Comparison of ENCODE assay signal across 17 mouse cellular contexts in genomic region chr7:133155621-133156020, GRCm38 (mm10). TPM values are rescaled to one million over a fixed set of nuclear protein-coding genes. Genes with fewer than 3 reads are reported as not detected.
DNase-seq lines count a peak whose midpoint lies in the region; ATAC-seq and TF ChIP-seq lines count a peak whose summit lies in the region.
"Had no signal": no experiment of that assay in that cellular context is flagged by ENCODE, and none has a peak within 500 bp of the region (broad histone marks: within the 10 kb centered on the region; RNA-seq: fewer than 3 reads in every experiment).

No protein-coding gene starts in this region.

- no peaks in the 10 kb centered on the region for H3K4me1 ChIP-seq in intestine, postnatal 0 days (replicated peaks; ENCODE audit: control insufficient read depth, insufficient read depth, low read length)
- H3K4me1 ChIP-seq: embryonic facial prominence, embryonic 12.5 days; forebrain, embryonic 13.5 days; forebrain, embryonic 15.5 days had no signal

- H3K4me2 ChIP-seq in intestine, postnatal 0 days (replicated peaks; ENCODE audit: low read depth), result no peak overlapping the region
- H3K4me2 ChIP-seq: embryonic facial prominence, embryonic 12.5 days; forebrain, embryonic 13.5 days; forebrain, embryonic 15.5 days had no signal

- WGBS in intestine, postnatal 0 days, result 90% methylated on average over 12 of the region's 12 CpGs

- no peak for TF ChIP-seq CTCF in intestine, postnatal 0 days (IDR thresholded peaks at IDR 0.05; ENCODE audit: low read depth)

- H3K36me3 ChIP-seq in intestine, postnatal 0 days (ENCODE audit: control insufficient read depth, insufficient read depth), result no peaks in the 10 kb centered on the region
- H3K36me3 ChIP-seq: embryonic facial prominence, embryonic 10.5 days; embryonic facial prominence, embryonic 12.5 days; forebrain, embryonic 15.5 days had no signal

- no peak overlapping the region for H3K4me3 ChIP-seq in intestine, postnatal 0 days (ENCODE audit: low read depth, low read length)
- H3K4me3 ChIP-seq: embryonic facial prominence, embryonic 10.5 days; embryonic facial prominence, embryonic 12.5 days; forebrain, embryonic 13.5 days; forebrain, embryonic 15.5 days had no signal

- H3K9me3 ChIP-seq in intestine, postnatal 0 days (ENCODE audit: control insufficient read depth), result no peaks in the 10 kb centered on the region
- H3K9me3 ChIP-seq: embryonic facial prominence, embryonic 10.5 days; embryonic facial prominence, embryonic 12.5 days; forebrain, embryonic 13.5 days; forebrain, embryonic 15.5 days had no signal

- no peaks in the 10 kb centered on the region for H3K27me3 ChIP-seq in intestine, postnatal 0 days (replicated peaks; ENCODE audit: control insufficient read depth, insufficient read depth, low read length)
- H3K27me3 ChIP-seq: embryonic facial prominence, embryonic 12.5 days; forebrain, embryonic 13.5 days; forebrain, embryonic 15.5 days had no signal

- intact Hi-C loops in left cerebral cortex, postnatal 4 days (cut with DNase I), result no loop called here

- H3K9ac ChIP-seq in intestine, postnatal 0 days (ENCODE audit: low read depth, low read length), result no peak overlapping the region
- H3K9ac ChIP-seq: embryonic facial prominence, embryonic 12.5 days; forebrain, embryonic 13.5 days; forebrain, embryonic 15.5 days; forebrain, postnatal 0 days had no signal

- peak; percentile 36 to 40 for DNase-seq in cerebellum, postnatal 14 days
- no peak for DNase-seq in cerebellum, adult 8-10 months
- DNase-seq in cerebellum, postnatal 36 days, result peak; percentile 18 to 20
- DNase-seq in cerebellum, postnatal 4 days (ENCODE audit: low spot score in 2 of 2), result no peak
- peak; percentile 21 for DNase-seq in left cerebral cortex, postnatal 4 days
- no peak for DNase-seq in left cerebral cortex, adult 11 months (ENCODE audit: low spot score)
- DNase-seq: adrenal gland, adult 8-10 months; adrenal gland, postnatal 14 days; adrenal gland, postnatal 36 days; forebrain, postnatal 0 days had no signal

- H3K27ac ChIP-seq in intestine, postnatal 0 days (ENCODE audit: low read depth, low read length), result no peak overlapping the region
- H3K27ac ChIP-seq: embryonic facial prominence, embryonic 10.5 days; embryonic facial prominence, embryonic 12.5 days; forebrain, embryonic 13.5 days; forebrain, embryonic 15.5 days had no signal

- no peak for ATAC-seq in intestine, postnatal 0 days
- ATAC-seq: activated CD4-positive, CD25-positive, alpha-beta regulatory T cell, adult 4 months; forebrain, embryonic 13.5 days; forebrain, embryonic 15.5 days; forebrain, postnatal 0 days had no signal

RNA-seq across cellular contexts. Expression of gene Ctbp2, which starts 31.5 kb away (rescaled TPM):
- total RNA-seq in left cerebral cortex, postnatal 4 days (2021), result 10 to 100 TPM; 41.0 to 48.8 TPM
- 42.2 and 42.6 TPM in 2 replicates for polyA plus RNA-seq in intestine, postnatal 0 days (2015; fragmentation: Nextera tagmentation; extraction: Ambion mirVana)

RNA-seq across cellular contexts. Expression of gene Fgfr2, which starts 32.5 kb away (rescaled TPM):
- 10 to 100 TPM; 35.8 to 40.8 TPM for total RNA-seq in left cerebral cortex, postnatal 4 days (2021)
- 29.5 and 29.8 TPM in 2 replicates for polyA plus RNA-seq in intestine, postnatal 0 days (2015; fragmentation: Nextera tagmentation; extraction: Ambion mirVana)
- total RNA-seq: MEL had no signal
- polyA plus RNA-seq: activated CD4-positive, CD25-positive, alpha-beta regulatory T cell, adult 4 months had no signal

Comparison
In these comparisons a context has a peak if more than half of its experiments do, and no peak if none do; other contexts are left out.
1. DNase-seq: peak in cerebellum, postnatal 14 days (2 of 2), cerebellum, postnatal 36 days (2 of 2) and left cerebral cortex, postnatal 4 days (single experiment); none in cerebellum, adult 8-10 months (single experiment), cerebellum, postnatal 4 days (0 of 2) and left cerebral cortex, adult 11 months (single experiment).